Mouse (Mus musculus): Measurements from ENCODE around the gene Ppm1n. TPM values are rescaled to one million over a fixed set of nuclear protein-coding genes. Genes with fewer than 3 reads are reported as not detected.

Ppm1n gene
- total RNA-seq, 2 experiments from 2014 or later = not detected

DNA sequence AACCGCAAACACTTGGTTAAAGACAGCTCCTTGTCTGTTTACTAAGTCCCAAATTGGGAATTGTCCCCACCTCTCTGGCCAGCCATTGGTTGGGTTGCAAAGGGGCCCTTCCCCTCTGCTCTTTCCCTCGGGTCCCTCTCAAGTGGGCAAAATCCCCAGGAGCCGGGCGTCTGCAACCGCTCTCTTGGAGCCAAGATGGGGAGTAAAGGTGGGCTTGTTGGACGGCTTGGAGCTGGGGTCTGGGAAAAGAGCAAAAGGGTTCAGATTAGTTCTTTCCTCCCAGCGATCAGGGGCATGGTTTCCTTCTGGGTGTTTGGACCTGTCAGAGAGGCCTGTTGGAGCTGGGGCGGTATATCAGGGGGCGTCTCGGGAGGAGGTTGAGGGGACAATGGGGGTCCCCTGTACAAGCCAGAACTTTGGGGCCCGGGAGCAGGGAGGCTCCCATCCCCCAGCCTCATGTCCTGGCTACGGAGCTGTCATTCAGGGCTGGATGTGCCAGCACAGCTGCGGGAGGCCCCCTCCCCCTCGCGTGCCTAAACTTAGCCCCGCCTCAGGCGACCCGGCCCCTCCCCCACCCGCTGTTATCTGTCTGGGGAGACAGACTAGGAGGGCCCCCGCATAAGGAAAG is 11.2 kb upstream of the Ppm1n start:
- no peak; the same call in 1 of the 2 replicates for ATAC-seq (replicated peaks; ENCODE audit: low FRiP score, low TSS enrichment, poor library complexity, severe bottlenecking)

DNA sequence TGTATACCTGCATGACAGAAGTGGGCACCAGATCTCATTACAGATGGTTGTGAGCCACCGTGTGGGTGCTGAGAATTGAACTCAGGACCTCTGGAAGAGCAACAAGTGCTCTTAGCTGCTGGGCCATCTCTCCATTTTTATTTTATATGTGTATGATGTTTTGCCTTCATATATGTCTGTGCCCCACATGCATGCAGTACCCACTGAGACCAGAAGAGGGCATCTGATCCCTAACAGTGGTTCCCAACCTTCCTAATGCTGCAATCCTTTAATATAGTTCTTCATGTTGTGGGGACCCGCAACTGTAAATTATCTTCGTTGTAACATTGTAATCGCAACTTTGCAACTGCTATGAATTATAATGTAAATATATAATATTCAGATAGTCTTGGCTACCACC is 4.9 kb upstream of the Ppm1n start:
- ATAC-seq (replicated peaks; ENCODE audit: low FRiP score, low TSS enrichment, poor library complexity, severe bottlenecking) = no peak

DNA sequence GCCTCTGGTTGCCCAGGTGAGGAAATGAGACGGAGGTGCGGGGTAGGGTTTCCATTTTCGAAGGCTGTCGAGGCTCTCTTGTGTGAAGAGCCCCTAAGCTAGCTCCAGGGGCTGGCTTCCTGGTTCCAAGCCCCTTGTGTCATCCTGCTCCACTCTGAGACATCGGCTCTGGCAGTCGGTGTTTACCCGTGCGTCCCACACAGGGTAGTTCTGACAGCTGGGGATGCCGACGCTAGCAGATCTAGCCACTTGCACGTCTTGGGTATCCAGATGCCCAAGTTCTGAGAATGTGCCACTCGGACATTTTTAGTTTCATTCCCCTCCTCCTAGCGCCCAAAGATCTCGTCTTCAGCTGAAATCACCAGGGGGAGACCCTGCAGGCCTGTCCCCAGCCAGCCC is 3.5 kb upstream of the Ppm1n start:
- no peak for ATAC-seq (replicated peaks; ENCODE audit: low FRiP score, low TSS enrichment, poor library complexity, severe bottlenecking)

DNA sequence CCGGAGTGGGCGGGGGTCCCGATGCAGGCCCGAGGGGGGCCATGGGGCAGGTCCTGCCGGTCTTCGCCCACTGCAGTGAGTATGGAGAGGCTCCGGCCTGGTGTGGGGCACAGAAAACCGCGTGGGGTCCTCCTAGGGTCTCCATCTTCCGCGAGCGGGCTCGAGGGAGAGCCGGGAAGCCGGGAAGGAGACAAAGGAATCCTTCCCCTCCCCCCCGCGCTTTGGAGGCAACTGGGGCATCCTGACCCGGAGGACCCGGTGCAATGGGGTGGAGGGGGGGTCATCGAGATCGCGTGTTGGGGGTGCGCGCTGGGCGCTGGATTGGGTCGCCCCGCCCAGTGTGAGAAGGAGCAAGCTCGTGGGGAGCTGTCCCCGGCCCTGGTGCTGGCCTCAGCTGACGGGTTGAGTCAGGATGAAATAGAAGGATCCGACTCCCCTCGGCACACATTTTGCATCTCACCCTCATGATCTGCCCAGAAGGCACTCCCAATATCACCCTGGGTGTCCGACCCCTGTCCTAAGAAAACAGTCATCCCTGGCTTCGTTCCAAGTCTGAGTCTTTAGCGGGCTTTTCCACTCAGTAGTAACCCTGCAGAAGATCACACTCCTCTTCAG is 3.0 kb upstream of the Ppm1n start:
- ATAC-seq (replicated peaks; ENCODE audit: low FRiP score, low TSS enrichment, poor library complexity, severe bottlenecking) = peak; percentile 58

DNA sequence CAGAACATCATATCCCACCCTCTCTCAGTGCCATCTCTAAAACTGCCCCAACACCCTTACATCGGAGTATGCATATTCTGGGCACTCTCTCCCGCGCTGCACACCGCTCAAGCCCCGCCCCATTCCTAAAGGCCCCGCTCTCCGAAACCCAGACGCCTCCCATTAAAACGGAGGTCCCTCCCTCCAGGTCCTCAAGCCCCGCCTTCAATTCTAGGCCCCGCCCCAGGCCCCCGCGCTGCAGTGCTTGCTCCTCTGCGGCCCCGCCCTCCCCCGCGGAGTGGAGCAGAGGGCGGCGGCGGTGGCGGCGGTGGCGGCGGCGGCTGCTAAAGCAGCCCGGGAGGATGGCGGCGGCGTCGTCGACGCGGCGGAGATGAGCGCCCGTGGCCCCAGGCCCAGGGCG is 2.5 kb upstream of the Ppm1n start, which contains the start of gene Rtn2:
Rtn2 (plus strand) TSS at position 240 of the 400 bp plus-strand sequence.
- peak; percentile 93 for ATAC-seq (replicated peaks; ENCODE audit: low FRiP score, low TSS enrichment, poor library complexity, severe bottlenecking)

DNA sequence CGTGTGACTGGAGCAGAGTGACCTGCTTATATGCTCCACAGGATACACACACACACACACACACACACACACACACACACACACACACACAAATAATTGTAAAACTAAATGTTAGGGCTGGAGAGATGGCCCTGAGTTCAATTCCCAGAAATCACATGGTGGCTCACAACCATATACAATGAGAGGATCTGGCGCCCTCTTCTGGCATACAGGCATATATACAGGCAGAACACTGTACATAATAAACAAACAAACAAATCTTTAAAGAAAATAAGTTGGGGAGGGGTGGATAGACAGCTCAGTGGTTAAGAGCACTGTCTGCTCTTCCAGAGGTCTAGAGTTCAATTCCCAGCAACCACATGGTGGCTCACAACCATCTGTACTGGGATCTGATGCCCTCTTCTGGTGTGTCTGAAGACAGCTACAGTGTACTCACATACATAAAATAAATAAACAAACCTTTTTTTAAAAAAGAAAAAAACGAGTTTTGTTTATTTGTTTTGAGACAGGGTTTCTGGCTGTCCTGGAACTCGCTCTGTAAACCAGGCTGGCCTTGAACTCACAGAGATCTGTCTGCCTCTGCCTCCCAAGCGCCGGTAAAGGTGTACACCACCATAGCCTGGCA is 1.9 kb upstream of the Ppm1n start:
- 0 out of 2 replicates have a peak, but pooled peaks have one; percentile 28 for ATAC-seq (replicated peaks; ENCODE audit: low FRiP score, low TSS enrichment, poor library complexity, severe bottlenecking)

DNA sequence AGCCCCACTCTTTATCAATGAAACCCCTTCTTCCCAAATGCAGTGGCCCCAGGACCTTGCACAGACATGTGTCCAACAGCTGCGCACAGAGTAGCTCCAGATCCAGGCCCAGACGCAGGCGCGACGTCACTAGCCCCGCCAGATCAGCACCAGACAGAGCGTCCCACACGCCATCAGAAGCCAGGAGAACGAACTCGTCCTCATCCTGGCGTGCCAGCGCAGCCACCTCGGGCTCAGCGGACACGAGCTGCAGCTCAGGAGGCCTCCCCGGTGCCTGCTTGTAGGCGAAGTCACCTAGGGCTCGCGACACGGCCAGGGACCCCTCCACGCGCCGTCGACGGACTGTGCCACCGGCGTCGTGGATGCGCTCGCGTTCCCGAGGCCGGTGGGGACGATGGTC is 812 bp downstream of the Ppm1n start:
- no peak for ATAC-seq (replicated peaks; ENCODE audit: low FRiP score, low TSS enrichment, poor library complexity, severe bottlenecking)

DNA sequence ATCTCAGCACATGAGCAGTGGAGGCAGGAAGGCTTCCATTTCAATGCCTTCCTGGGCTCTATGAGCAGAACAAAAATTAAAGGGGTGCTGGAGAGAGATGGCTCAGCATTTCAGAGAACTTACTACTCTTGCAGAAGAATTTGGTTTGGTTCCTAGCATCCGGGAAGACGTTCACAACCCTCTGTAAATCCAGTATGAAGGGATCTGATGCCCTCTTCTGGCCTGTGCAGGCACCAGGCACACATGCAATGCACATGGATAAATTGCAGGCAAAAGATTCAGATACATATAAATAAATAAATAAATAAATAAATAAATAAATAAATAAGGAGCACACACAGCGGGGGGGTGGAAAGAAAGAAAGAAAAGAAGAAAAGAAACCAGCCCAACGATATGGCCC is 3.6 kb downstream of the Ppm1n start:
- no peak for ATAC-seq (replicated peaks; ENCODE audit: low FRiP score, low TSS enrichment, poor library complexity, severe bottlenecking)

DNA sequence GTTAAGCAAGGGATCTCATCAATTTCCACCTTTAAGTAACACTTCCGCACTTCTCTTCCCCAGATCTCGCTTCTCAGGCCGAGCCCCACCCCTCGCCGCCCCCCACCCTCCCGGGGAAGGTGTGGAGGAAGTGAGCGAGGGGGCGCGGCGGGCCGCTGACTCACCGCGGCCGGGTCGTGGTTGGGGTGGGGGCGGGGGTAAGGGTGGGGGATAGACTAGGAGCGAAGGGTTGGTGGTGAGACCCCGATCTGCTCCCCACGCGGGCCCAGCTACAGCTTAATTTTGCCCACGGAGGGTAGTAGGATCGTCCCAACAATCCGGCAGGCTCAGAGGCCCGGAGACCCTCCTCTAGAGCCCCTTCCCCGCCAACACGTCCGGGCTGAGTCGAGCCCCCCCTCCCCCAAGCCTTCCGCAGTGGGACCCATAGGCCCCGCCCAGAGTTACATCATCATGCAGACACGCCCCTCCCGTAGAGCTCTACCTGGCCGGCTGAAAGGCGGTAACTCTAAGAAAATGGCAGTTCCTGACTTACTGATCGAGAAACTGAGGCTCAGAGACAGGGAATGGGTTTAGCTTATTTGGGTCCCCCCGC is 7.6 kb downstream of the Ppm1n start:
- ATAC-seq (replicated peaks; ENCODE audit: low FRiP score, low TSS enrichment, poor library complexity, severe bottlenecking) = peak; percentile 54

DNA sequence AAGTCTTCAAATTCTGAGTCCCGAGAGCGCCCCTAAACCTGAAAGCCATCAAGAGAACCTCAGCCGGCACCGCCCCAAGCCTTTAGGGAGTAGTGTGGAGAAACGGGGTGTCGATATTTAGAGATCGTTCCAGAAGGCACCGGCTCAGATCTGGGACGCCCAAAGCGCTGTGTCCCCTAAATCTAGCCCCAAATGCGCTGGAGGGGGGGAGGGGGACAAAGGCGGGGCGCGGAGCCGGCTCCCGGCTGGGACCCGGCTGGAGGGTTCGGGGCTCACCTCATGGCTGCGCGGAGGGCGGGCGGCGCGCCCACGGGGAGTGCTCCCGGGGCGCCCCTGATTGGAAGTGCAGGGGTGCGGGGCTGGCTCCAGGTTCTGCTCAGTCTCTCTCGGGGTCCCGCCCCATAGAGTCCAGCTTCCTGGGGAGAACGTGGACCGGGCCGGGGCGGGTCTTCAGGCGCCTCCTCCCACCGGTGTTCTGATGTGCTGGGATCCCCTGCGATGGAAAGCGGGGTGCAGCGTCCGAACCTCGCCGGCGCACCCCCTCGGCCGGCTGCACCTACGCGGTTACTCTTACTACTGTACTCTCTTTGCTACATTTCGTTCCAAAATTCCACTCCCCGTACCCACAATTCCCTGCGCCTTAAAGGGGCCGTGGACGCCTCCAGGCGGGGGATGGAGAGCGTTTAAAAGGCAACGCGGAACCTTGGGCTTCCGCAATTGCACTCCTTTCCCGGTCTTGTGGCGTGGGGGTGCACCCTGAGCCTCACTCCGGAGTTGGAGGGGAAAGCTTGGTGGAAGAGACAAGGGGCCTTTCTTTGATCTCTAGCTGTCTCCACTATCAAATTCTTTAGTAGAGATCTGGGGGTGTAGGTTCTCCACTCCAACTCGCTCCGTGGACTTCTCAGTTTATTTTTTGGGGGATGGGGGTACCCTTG is 8.4 kb downstream of the Ppm1n start, which contains the start of gene Vasp:
Vasp (minus strand) TSS at position 580 of the 935 bp plus-strand sequence.
- peak; percentile 78 for ATAC-seq (replicated peaks; ENCODE audit: low FRiP score, low TSS enrichment, poor library complexity, severe bottlenecking)

DNA sequence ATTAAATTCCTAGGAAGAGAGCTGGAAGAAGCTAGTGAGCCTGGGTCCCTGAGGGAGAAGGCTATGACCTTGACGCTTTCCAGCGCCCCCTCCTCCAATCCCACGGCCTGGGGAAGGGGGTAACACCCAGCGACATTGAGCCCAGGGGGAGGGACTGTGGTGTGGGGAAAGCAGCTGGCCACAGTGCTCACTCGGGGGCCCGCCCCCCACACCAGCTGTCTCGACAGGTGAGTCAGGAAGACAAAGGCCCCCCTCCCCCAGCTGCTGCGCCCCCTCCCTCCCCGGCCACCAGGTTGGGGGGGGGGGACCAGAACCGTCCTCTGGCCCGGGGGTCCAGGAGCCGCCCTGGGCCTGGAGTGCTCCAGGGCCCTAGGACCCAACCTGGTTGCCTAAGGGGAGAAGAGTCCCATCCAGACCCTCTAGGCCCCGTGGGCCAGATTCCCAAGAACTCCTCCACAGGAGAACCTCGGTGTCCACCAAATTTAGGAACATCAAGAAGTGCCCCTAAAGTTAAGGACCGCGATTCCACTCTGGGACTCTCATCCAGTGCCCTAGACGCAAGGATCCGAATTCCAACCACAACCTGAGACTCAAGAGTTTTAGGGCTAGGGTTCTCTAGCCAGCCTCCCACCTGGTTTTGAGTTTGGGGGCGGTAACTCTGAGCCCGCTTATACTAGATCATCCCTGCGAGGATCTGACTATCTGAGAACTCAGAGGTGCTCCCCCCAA is 9.2 kb downstream of the Ppm1n start:
- ATAC-seq (replicated peaks; ENCODE audit: low FRiP score, low TSS enrichment, poor library complexity, severe bottlenecking) = no peak

DNA sequence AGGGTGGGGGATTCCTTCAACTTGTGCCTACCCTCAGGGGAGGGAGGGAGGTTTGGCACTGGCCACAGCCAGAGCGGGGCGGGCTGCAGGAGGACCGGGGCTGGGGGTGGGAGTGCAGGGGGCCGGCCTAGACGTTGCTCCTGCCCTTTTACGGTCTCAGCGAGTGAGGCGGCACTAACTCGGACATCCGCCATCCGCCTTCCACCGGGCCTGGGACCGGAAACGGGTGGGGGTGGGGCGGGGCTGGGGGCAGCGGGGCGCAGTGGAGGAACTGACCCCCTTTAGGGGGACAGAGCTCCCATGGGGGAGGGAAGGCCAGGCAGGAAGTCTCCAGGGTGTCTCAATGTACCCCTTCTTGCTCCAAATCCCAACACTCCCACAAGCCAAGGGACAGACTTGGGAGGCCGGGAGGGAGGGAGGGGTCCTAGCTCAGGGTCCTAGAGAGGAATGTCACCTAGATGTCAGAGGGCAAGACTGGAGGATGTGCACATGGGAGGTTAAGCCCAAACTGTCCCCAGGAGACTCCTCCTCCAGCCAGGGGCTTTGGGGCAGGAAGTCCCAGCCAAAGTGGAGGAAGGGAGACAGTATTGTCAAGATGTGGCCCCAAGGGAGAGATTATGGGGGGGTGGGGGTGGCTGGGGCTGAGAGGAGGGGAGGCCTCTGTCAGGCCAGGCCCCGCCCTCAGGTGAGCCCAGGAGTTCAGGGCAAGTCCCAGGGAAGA is 10.0 kb downstream of the Ppm1n start:
- ATAC-seq (replicated peaks; ENCODE audit: low FRiP score, low TSS enrichment, poor library complexity, severe bottlenecking) = no peak

DNA sequence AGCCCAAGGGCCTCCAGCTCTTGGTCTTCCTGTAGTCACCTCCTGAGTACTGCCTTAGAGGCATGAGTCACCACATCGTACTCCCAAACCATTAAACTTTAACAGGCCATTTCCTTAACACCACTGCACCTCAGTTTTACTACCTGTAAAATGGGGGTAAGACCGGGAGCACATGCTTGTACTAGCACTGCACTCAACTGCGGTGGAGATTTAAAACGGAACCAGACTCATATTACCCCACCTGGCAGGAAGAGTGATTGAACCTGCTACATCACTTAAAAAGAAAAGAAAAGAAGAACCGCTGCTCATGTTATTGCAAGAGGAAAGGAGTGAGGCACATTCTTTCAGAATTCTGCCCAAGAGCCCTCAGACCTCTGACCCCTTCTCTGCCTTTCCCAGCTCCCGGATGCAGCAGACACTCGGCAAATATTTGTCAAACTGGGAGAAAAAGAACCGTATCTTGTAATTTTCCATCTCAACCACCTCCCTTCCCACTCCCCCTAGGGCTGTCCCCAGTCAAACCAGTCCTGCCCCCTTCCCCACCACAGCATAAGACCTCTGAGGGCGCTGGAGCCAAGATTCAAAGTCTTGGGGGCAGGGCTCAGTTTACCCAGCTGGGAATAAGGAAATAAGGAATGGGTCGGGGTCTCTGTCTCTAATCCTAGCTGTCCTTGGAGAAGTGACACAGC is 10.7 kb downstream of the Ppm1n start:
- no peak for ATAC-seq (replicated peaks; ENCODE audit: low FRiP score, low TSS enrichment, poor library complexity, severe bottlenecking)

DNA sequence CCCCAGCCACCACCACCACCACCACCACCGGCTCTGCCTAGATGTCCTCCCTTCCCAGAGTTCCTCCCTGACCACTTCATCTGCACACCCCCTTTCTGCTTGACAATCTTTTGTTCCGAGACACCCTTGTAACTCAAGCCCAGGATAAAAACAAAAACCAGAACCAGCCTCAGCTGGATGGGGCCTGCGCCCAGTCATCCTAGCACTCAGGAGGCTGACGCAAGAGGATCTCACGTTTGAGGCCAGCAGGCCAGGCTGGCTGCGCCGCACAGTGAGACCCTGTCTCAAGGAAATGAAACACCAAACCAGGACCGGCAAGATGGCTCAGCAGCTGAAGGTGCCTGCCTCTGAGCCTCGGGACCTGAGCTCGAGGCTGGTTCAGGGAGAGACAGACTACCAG is 12.8 kb downstream of the Ppm1n start:
- ATAC-seq (replicated peaks; ENCODE audit: low FRiP score, low TSS enrichment, poor library complexity, severe bottlenecking) = no peak

DNA sequence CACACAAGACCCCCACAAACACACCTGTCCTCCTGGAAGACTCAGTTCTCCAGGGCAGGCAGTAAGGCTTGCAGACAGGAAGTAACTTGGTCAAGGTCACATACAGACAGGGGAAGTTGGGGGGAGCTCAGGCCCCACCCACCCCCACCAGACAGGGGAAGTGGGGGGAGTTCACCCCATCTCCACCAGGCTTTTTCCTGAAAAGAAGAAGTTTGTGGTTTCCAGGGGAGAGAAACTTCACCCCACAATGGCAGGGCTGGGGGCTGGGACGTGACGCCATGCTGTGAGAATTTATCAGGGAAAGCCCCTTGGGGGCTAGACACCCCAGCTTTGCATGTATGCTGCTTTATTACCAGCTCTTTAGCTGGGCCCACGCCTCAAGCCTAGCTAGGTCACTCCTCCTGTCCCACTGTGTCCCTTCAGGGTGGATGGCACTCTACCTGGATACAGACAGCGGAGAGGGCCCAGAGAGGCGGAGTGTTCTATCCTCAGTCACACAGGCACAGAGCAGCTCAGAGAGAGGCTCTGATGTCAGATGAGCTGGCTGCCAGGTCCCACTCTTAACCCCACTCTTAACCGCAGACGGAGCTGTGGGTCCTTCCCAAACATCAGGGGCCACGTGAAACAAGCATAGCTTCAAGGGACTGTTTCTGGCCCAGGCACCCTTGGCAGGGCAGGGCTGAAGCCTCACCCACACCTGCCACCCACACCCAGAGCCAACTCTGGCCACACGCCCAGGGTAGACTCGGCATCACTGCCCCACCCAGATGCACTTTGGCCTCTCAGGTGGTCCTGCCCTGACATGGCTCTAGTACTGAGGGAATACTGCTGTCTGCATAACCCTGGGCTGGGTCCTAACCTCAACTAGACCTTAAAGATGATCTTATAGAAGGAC is 13.7 kb downstream of the Ppm1n start:
- ATAC-seq (replicated peaks; ENCODE audit: low FRiP score, low TSS enrichment, poor library complexity, severe bottlenecking) = peak; percentile 14; the same call in 1 of the 2 replicates

DNA sequence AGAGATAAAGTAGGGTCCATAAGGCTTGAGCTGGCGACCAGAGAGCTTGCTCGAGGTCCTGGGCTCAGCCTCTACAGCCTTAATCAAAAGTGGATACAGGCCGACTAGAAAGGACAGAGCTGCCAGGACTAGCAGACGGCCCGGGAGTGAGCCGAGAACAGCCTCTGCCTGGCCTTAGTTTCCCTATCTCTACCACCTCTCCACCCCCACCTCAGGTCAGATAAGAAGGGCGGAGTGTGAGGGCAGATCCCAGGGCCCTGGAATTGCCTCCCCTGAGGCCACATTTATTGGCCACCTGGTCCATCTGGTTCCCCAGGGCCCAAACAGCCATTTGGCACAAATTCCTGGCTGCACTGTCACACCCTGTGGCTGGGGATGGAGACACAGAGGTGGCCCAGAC is 14.7 kb downstream of the Ppm1n start:
- ATAC-seq (replicated peaks; ENCODE audit: low FRiP score, low TSS enrichment, poor library complexity, severe bottlenecking) = peak; percentile 66

DNA sequence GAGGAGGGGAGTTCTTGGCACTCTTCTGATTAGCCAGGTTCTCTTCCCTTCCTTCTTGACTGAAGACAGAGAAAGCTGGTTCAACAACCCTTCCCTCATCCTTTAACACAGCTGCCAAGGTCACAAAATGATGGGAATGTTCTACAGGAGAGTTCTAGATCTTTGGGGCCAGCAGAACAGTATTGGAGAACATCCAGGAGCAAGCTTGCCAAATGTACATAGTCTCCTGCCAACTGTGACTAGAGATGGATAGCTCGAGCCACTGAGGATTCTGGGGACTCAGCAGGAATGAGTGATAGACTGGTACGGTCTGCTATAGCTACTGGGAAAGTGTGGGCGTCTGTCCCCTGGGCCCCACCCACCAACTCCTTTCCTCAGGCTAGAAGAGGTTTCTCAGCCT is 21.5 kb downstream of the Ppm1n start:
- no peak for ATAC-seq (replicated peaks; ENCODE audit: low FRiP score, low TSS enrichment, poor library complexity, severe bottlenecking)

Measured in megakaryocyte-erythroid progenitor cell, adult 5-6 weeks (primary cell).